Comparison of ENCODE assay signal across 25 mouse cellular contexts in the genomic region with DNA sequence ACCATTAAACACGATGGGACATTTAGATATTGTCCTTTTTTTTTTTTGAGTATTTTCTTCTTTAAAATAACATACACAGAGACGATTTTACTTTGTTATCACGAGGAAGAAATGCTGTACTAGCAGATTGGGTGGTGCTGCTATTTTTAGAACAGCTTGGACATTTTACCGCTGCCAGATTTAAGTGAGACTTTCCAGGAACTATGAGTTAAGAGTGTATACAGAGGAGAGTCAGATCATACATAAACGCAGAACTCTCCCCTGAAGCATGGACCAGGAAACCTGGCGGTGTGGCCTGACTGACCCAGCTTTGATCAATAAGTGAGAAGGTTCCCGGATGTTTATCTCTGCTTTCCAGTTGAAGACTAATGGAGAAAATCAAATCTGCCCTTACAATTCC.
DNase-seq lines count a peak whose midpoint lies in the region; ATAC-seq and TF ChIP-seq lines count a peak whose summit lies in the region.
"Had no signal": no experiment of that assay in that cellular context is flagged by ENCODE, and none has a peak within 500 bp of the region (broad histone marks: within the 10 kb centered on the region; RNA-seq: fewer than 3 reads in every experiment).

No protein-coding gene starts in this region.

- 29% methylated on average over 7 of the region's 7 CpGs for WGBS in heart, embryonic 10.5 days
- 15% methylated on average over 7 of the region's 7 CpGs for WGBS in heart, embryonic 15.5 days
- 14% methylated on average over 7 of the region's 7 CpGs for WGBS in lung, embryonic 14.5 days

- H3K4me2 ChIP-seq in heart, embryonic 15.5 days, result peak overlapping the region; percentile 38; the same call in 1 of the 2 replicates
- H3K4me2 ChIP-seq in lung, embryonic 14.5 days, result no peak overlapping the region; the same call in 1 of the 2 replicates
- H3K4me2 ChIP-seq: embryonic facial prominence, embryonic 15.5 days; forebrain, embryonic 12.5 days; hindbrain, embryonic 12.5 days; limb, embryonic 13.5 days; liver, embryonic 11.5 days had no signal

- peaks cover 8% of the 10 kb centered on the region for H3K4me1 ChIP-seq in heart, embryonic 10.5 days
- H3K4me1 ChIP-seq in heart, embryonic 15.5 days (replicated peaks), result peaks cover 14% of the 10 kb centered on the region
- no peaks in the 10 kb centered on the region for H3K4me1 ChIP-seq in lung, embryonic 14.5 days (ENCODE audit: insufficient read depth)
- H3K4me1 ChIP-seq: embryonic facial prominence, embryonic 15.5 days; forebrain, embryonic 12.5 days; hindbrain, embryonic 12.5 days; limb, embryonic 13.5 days had no signal

- no peaks in the 10 kb centered on the region for H3K9me3 ChIP-seq in heart, embryonic 10.5 days
- H3K9me3 ChIP-seq in heart, embryonic 15.5 days (replicated peaks), result no peaks in the 10 kb centered on the region
- H3K9me3 ChIP-seq in lung, embryonic 14.5 days (ENCODE audit: low read depth, low read length), result no peaks in the 10 kb centered on the region
- H3K9me3 ChIP-seq: embryonic facial prominence, embryonic 10.5 days; embryonic facial prominence, embryonic 15.5 days; forebrain, embryonic 12.5 days; hindbrain, embryonic 12.5 days; limb, embryonic 13.5 days had no signal

- H3K4me3 ChIP-seq in heart, embryonic 10.5 days, result no peak overlapping the region
- no peak overlapping the region for H3K4me3 ChIP-seq in heart, embryonic 15.5 days
- H3K4me3 ChIP-seq in lung, embryonic 14.5 days (ENCODE audit: low read depth, low read length), result no peak overlapping the region
- H3K4me3 ChIP-seq: embryonic facial prominence, embryonic 10.5 days; embryonic facial prominence, embryonic 15.5 days; forebrain, embryonic 12.5 days; hindbrain, embryonic 12.5 days; limb, embryonic 13.5 days had no signal

- TF ChIP-seq CTCF in lung, embryonic 14.5 days (IDR thresholded peaks at IDR 0.05; ENCODE audit: low read depth), result no peak

- H3K36me3 ChIP-seq in heart, embryonic 10.5 days, result no peaks in the 10 kb centered on the region
- no peaks in the 10 kb centered on the region for H3K36me3 ChIP-seq in heart, embryonic 15.5 days
- no peaks in the 10 kb centered on the region for H3K36me3 ChIP-seq in lung, embryonic 14.5 days (ENCODE audit: insufficient read depth)
- H3K36me3 ChIP-seq: embryonic facial prominence, embryonic 10.5 days; embryonic facial prominence, embryonic 15.5 days; forebrain, embryonic 12.5 days; G1E; hindbrain, embryonic 12.5 days; limb, embryonic 13.5 days had no signal

- H3K27me3 ChIP-seq in heart, embryonic 10.5 days (ENCODE audit: insufficient read depth, poor library complexity, severe bottlenecking), result no peaks in the 10 kb centered on the region
- no peaks in the 10 kb centered on the region for H3K27me3 ChIP-seq in heart, embryonic 15.5 days
- H3K27me3 ChIP-seq in lung, embryonic 14.5 days (ENCODE audit: insufficient read depth, low read length), result no peaks in the 10 kb centered on the region
- H3K27me3 ChIP-seq: embryonic facial prominence, embryonic 15.5 days; forebrain, embryonic 12.5 days; hindbrain, embryonic 12.5 days; limb, embryonic 13.5 days had no signal

- peak overlapping the region; percentile 59; the same call in 1 of the 2 replicates for H3K27ac ChIP-seq in heart, embryonic 10.5 days
- H3K27ac ChIP-seq in heart, embryonic 15.5 days, result peak overlapping the region; percentile 62
- H3K27ac ChIP-seq in lung, embryonic 14.5 days (ENCODE audit: low read depth), result no peak overlapping the region
- H3K27ac ChIP-seq: embryonic facial prominence, embryonic 10.5 days; embryonic facial prominence, embryonic 15.5 days; forebrain, embryonic 12.5 days; hindbrain, embryonic 12.5 days; hindbrain, postnatal 0 days; limb, embryonic 13.5 days had no signal

- no peak for DNase-seq in heart, embryonic 10.5 days (ENCODE audit: low spot score)
- DNase-seq in heart, adult 8-10 months (ENCODE audit: low spot score), result no peak
- DNase-seq in heart, adult 9 months (ENCODE audit: low spot score in 2 of 2), result no peak
- DNase-seq in lung, embryonic 14.5 days, result peak; percentile 47
- DNase-seq in lung, postnatal 4 days, result no peak
- peak; percentile 7 for DNase-seq in yolk sac, embryonic 10.5 days (ENCODE audit: low spot score)
- DNase-seq in urinary bladder, postnatal 14 days (ENCODE audit: low spot score), result no peak
- DNase-seq: adrenal gland, adult 8-10 months; cerebellum, adult 8-10 months; cerebellum, postnatal 25 days; forebrain, postnatal 0 days; gastrocnemius, postnatal 25 days; kidney, adult 18-20 months; kidney, postnatal 4 days; midbrain, embryonic 14.5 days; thymus, postnatal 14 days had no signal

- no peak for ATAC-seq in heart, embryonic 15.5 days (replicated peaks; ENCODE audit: insufficient number of reproducible peaks, insufficient read depth, low FRiP score, low read depth)
- no peak for ATAC-seq in lung, embryonic 14.5 days (ENCODE audit: insufficient read depth)
- ATAC-seq: forebrain, postnatal 0 days; hindbrain, postnatal 0 days had no signal

- no peak overlapping the region for H3K9ac ChIP-seq in heart, embryonic 15.5 days
- no peak overlapping the region for H3K9ac ChIP-seq in lung, embryonic 14.5 days
- H3K9ac ChIP-seq: embryonic facial prominence, embryonic 15.5 days; forebrain, embryonic 12.5 days; forebrain, postnatal 0 days; hindbrain, embryonic 12.5 days; limb, embryonic 13.5 days had no signal

Comparison
In these comparisons a context has a peak if more than half of its experiments do, and no peak if none do; other contexts are left out.
1. DNase-seq: peak in lung, embryonic 14.5 days (single experiment) and yolk sac, embryonic 10.5 days (single experiment); none in heart, embryonic 10.5 days (single experiment), heart, adult 8-10 months (single experiment), heart, adult 9 months (0 of 2), lung, postnatal 4 days (0 of 2) and urinary bladder, postnatal 14 days (single experiment).